Mouse (Mus musculus) G1E (cell line): ENCODE results near the gene Eif4e3.

Experiments used
- CTCF ChIP-seq: IDR thresholded peaks from 2 replicates; pipeline ENCODE4 v1.5.1; 2012; ENCODE audit warnings: low read depth, low read length, inconsistent platforms, mixed read lengths
- GATA1 ChIP-seq: IDR thresholded peaks from 2 replicates; pipeline ENCODE4 v1.6.1; 2012; ENCODE audit warnings: borderline replicate concordance, low read length, inconsistent platforms, mixed read lengths
- GATA2 ChIP-seq: IDR thresholded peaks from 2 replicates; pipeline ENCODE4 v1.6.1; 2012; ENCODE audit warnings: low read depth, low read length, inconsistent platforms, borderline replicate concordance
- TAL1 ChIP-seq: conservative IDR thresholded peaks from 2 replicates; pipeline ENCODE4 v1.6.1; 2012; ENCODE audit warnings: low read depth, low read length, inconsistent platforms, mixed read lengths

- TF ChIP-seq CTCF, result no peak
- TF ChIP-seq GATA1, result no peak
- no peak for TF ChIP-seq GATA2
- TF ChIP-seq TAL1, result no peak
Observed at GRCm38 (mm10) chr6:99575633-99576032, 90.9 kb downstream of the Eif4e3 start.
